Mouse (Mus musculus) large intestine, adult 2 months (tissue): ENCODE data around the gene Slc30a5. TPM values are rescaled to one million over a fixed set of nuclear protein-coding genes. Genes with fewer than 3 reads are reported as not detected.

ENCODE experiments used
- DNase-seq: peaks from one replicate; pipeline ENCODE4 v3.0.0-alpha.2; 2012; ENCODE audit warnings: low read depth, low spot score
- WGBS: fragments of 180-500 bp; shearing (Covaris S2); methylation state at CpG from one replicate; pipeline ENCODE4 v1.1.7; 2018; 5-methylcytosine and 5-hydroxymethylcytosine counted together
- polyA plus RNA-seq: library from polyadenylated mRNA; depleted of rRNA; stranded (reverse); fragments of >200 nt; gene quantifications from 2 replicates; pipeline ENCODE4 v1.2.3, GENCODE M21; 2012; rRNA removed

Gene Slc30a5
- polyA plus RNA-seq, 1 experiment: 38.8 TPM

DNA sequence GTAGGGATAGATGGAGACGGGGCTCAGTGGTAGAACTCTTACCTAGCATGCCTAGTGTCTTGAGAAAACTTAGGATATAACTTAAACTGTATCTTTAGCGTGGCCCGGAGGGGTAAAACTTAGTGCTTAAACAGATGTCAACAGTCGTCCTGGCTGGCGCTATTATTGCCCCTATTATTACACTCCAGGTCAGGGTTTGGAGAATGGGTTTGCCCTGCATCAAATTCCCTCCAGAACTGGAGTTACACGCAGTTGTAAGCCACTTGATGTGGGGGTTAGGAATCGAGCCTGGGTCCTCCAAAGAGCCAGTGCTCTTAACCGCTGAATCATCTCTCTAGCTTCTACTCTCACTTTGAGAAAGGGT is 57.2 kb downstream of the Slc30a5 start:
- 3% methylated on average over 8 of the region's 8 CpGs for WGBS

DNA sequence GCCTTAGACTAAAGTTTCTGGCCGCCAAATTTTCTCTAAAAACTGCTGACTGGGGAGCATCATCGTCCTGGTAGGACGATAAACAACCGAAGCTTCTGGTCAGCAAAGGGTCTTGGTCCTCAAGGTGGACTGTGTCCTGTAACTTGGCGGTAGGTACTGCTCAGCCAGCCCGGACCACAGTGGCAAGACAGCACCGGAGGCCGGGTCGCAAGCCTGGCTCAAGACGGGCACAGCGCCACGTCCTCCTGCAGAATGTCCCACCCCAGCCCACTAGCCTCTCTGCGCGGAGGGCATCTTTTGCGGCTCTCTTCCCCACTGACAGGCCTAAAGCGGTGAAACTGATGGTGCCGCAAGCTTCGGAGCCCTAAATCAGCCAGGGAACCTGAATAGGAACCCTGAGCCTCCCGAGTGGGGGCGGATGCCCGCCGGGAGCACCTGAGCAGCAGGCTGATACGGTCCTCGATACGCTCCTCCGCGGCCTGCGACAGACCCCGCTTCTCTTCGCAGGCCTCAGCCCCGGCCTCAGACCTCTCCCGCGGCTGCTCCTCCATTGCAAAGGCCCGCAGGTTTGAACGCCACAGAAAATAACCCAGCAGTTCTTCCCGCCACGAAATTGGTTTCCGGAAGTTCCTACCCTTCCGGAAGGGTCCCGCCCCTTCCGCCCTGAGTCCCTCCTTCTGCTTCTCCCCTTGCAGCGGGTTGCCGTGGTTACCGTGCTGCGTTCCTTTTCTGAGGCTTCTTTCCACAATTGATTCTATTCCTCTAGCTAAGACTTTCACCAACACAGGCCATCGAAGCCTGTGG is 57.8 kb downstream of the Slc30a5 start, which contains the start of gene Cenph:
TSS of gene Cenph (minus strand) at position 648 of the 804 bp plus-strand sequence.
- peak; percentile 70 for DNase-seq

More for the DNA sequence above, 57.2 kb downstream of the Slc30a5 start:
- no peak for DNase-seq

DNA sequence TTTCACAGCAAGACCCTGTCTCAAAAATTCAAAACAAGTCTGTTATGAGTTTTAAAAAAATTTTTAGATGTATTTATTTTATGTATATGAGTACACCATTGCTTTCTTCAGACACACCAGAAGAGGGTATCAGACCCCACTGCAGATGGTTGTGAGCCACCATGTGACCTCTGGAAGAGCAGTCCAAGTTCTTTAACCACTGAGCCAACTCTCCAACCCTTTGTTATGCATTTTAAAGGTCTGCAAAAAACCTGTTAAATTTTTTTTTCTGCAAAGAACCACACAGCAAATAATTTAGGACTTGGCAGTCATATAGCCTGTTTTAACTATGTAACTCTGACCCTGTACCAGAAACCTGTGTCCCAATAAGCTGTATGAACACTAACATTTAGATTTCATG is 58.5 kb downstream of the Slc30a5 start:
- DNase-seq: no peak

More for the DNA sequence above, 57.8 kb downstream of the Slc30a5 start, which contains the start of gene Cenph:
- WGBS: under 1% methylated on average over 46 of the region's 46 CpGs

GRCm38 (mm10) chr13:100755329-100755728 is 77.9 kb downstream of the Slc30a5 start:
- WGBS: 64% methylated on average over 2 of the region's 2 CpGs
- no peak for DNase-seq

DNA sequence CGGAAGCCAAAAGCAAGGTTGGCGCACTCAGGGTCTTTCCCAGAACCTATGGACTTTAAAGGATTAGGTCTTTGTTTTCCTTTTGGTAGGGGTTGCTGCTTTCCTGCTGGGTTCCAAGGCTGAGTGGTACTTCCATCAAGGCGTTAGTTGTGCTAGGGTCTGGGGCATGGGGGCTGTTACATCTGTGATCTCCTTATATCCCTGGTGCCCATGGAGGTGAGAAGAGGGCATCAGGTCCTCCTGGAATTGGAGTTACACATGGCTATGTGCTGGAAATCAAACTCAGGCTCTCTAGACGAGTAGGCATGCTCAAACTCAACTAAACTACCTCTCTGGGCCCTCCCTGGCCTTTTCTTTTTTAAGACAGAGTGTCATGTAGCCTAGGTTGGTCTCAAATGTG is 79.0 kb downstream of the Slc30a5 start:
- DNase-seq: no peak
- 77% methylated on average over 4 of the region's 4 CpGs for WGBS

GRCm38 (mm10) chr13:100753011-100753410 is 80.2 kb downstream of the Slc30a5 start:
- DNase-seq: no peak
- WGBS: 79% methylated on average over 6 of the region's 6 CpGs

Other genes with a start within 250 kb of the Slc30a5 start
- 22.9 and 25.8 TPM in 2 replicates for gene Marveld2, start 216.5 kb downstream of the Slc30a5 start, polyA plus RNA-seq
- gene Ak6, start 182.4 kb downstream of the Slc30a5 start, polyA plus RNA-seq: 45.5 and 46.5 TPM in 2 replicates
- gene Rad17, start 182.4 kb downstream of the Slc30a5 start, polyA plus RNA-seq: 3.2 and 3.6 TPM in 2 replicates
- gene Taf9, start 181.8 kb downstream of the Slc30a5 start, polyA plus RNA-seq: 1.4 and 1.9 TPM in 2 replicates
- 0.89 and 1.5 TPM in 2 replicates for gene Ccdc125, start 163.7 kb downstream of the Slc30a5 start, polyA plus RNA-seq
- gene Cdk7, start 102.5 kb downstream of the Slc30a5 start, polyA plus RNA-seq: 12.5 and 13.9 TPM in 2 replicates
- gene Mrps36, start 88.8 kb downstream of the Slc30a5 start, polyA plus RNA-seq: 76.6 and 88.6 TPM in 2 replicates
- gene Cenph, start 57.5 kb downstream of the Slc30a5 start, polyA plus RNA-seq: 1.8 and 2.4 TPM in 2 replicates
- gene Ccnb1, start 46.9 kb downstream of the Slc30a5 start, polyA plus RNA-seq: 35.5 and 37.9 TPM in 2 replicates